Mouse (Mus musculus): ENCODE data around the gene Zfp609. TPM values are rescaled to one million over a fixed set of nuclear protein-coding genes. Genes with fewer than 3 reads are reported as not detected.

Gene Zfp609
- polyA plus RNA-seq, 1 experiment = 11.1 TPM

GRCm38 (mm10) chr9:65799770-65800169 is 27.6 kb downstream of the Zfp609 start:
- Histone ChIP-seq H3K79me2 (ENCODE audit: control insufficient read depth, insufficient read depth) (peaks cover 51% of the 10 kb centered on the region), H3K4me2 (ENCODE audit: low read depth) (no peak overlapping the region), H3K36me3 (ENCODE audit: control insufficient read depth, insufficient read depth) (no peaks in the 10 kb centered on the region), H3K27me3 (ENCODE audit: control insufficient read depth, insufficient read depth, insufficient read length) (no peaks in the 10 kb centered on the region), H3K4me3 (no peak overlapping the region), H3ac (ENCODE audit: control insufficient read depth, insufficient read length) (no peak overlapping the region)
- TF ChIP-seq TCF3 (IDR thresholded peaks at IDR 0.05; ENCODE audit: insufficient read length, low read depth) = no peak
- no peak for TF ChIP-seq USF1 (IDR thresholded peaks at IDR 0.05; ENCODE audit: low read depth)
- TF ChIP-seq MYOD1 (IDR thresholded peaks at IDR 0.05; ENCODE audit: control insufficient read depth in 1 of 3, insufficient read length in 2 of 3, low read depth in 2 of 3) = no peak
- no peak for TF ChIP-seq TCF12 (IDR thresholded peaks at IDR 0.05; ENCODE audit: insufficient read depth, poor library complexity, severe bottlenecking)
- TF ChIP-seq POLR2AphosphoS2 (IDR thresholded peaks at IDR 0.05; ENCODE audit: insufficient read length, low read depth) = no peak
- TF ChIP-seq REST (IDR thresholded peaks at IDR 0.05; ENCODE audit: insufficient read depth, insufficient read length) = no peak
- no peak for TF ChIP-seq POLR2A (IDR thresholded peaks at IDR 0.05; ENCODE audit: insufficient read length, low read depth)
- TF ChIP-seq MAX (IDR thresholded peaks at IDR 0.05; ENCODE audit: low read depth) = no peak
- TF ChIP-seq CEBPB (IDR thresholded peaks at IDR 0.05; ENCODE audit: insufficient read depth, poor library complexity, severe bottlenecking) = no peak
- TF ChIP-seq E2F4 (IDR thresholded peaks at IDR 0.05; ENCODE audit: insufficient read depth) = no peak
- TF ChIP-seq MYOG (IDR thresholded peaks at IDR 0.05; ENCODE audit: control insufficient read depth in 1 of 3, insufficient read depth in 1 of 3, insufficient read length in 2 of 3, low read depth in 2 of 3) = no peak
- TF ChIP-seq SRF (IDR thresholded peaks at IDR 0.05; ENCODE audit: control insufficient read depth, insufficient read length, low read depth) = no peak

GRCm38 (mm10) chr9:65795651-65796050 is 31.7 kb downstream of the Zfp609 start:
- Histone ChIP-seq H3K27me3 (ENCODE audit: control insufficient read depth, insufficient read depth, insufficient read length) (no peaks in the 10 kb centered on the region), H3K36me3 (ENCODE audit: control insufficient read depth, insufficient read depth) (no peaks in the 10 kb centered on the region), H3ac (ENCODE audit: control insufficient read depth, insufficient read length) (no peak overlapping the region)

GRCm38 (mm10) chr9:65794313-65794712 is 33.1 kb downstream of the Zfp609 start:
- no peak overlapping the region for H3ac ChIP-seq (ENCODE audit: control insufficient read depth, insufficient read length)
- no peak overlapping the region for H3K4me2 ChIP-seq (ENCODE audit: low read depth)
- H3K27me3 ChIP-seq (ENCODE audit: control insufficient read depth, insufficient read depth, insufficient read length) = no peaks in the 10 kb centered on the region
- TF ChIP-seq TCF12 (IDR thresholded peaks at IDR 0.05; ENCODE audit: insufficient read depth, poor library complexity, severe bottlenecking) (no peak), USF1 (IDR thresholded peaks at IDR 0.05; ENCODE audit: low read depth) (no peak), POLR2A (IDR thresholded peaks at IDR 0.05; ENCODE audit: insufficient read length, low read depth) (no peak), CEBPB (IDR thresholded peaks at IDR 0.05; ENCODE audit: insufficient read depth, poor library complexity, severe bottlenecking) (no peak), TCF3 (IDR thresholded peaks at IDR 0.05; ENCODE audit: insufficient read length, low read depth) (no peak), E2F4 (IDR thresholded peaks at IDR 0.05; ENCODE audit: insufficient read depth) (no peak), SRF (IDR thresholded peaks at IDR 0.05; ENCODE audit: control insufficient read depth, insufficient read length, low read depth) (no peak), MYOG (IDR thresholded peaks at IDR 0.05; ENCODE audit: control insufficient read depth in 1 of 3, insufficient read depth in 1 of 3, insufficient read length in 2 of 3, low read depth in 2 of 3) (no peak), POLR2AphosphoS2 (IDR thresholded peaks at IDR 0.05; ENCODE audit: insufficient read length, low read depth) (no peak), MYOD1 (IDR thresholded peaks at IDR 0.05; ENCODE audit: control insufficient read depth in 1 of 3, insufficient read length in 2 of 3, low read depth in 2 of 3) (no peak), REST (IDR thresholded peaks at IDR 0.05; ENCODE audit: insufficient read depth, insufficient read length) (no peak), MAX (IDR thresholded peaks at IDR 0.05; ENCODE audit: low read depth) (no peak)
- H3K36me3 ChIP-seq (ENCODE audit: control insufficient read depth, insufficient read depth) = no peaks in the 10 kb centered on the region
- H3K79me2 ChIP-seq (ENCODE audit: control insufficient read depth, insufficient read depth) = peaks cover 46% of the 10 kb centered on the region
- no peak overlapping the region for H3K4me3 ChIP-seq

More at GRCm38 (mm10) chr9:65795651-65796050, 31.7 kb downstream of the Zfp609 start:
- peaks cover 43% of the 10 kb centered on the region for H3K79me2 ChIP-seq (ENCODE audit: control insufficient read depth, insufficient read depth)
- no peak overlapping the region for H3K4me2 ChIP-seq (ENCODE audit: low read depth)
- H3K4me3 ChIP-seq = no peak overlapping the region
- TF ChIP-seq MYOD1 (IDR thresholded peaks at IDR 0.05; ENCODE audit: control insufficient read depth in 1 of 3, insufficient read length in 2 of 3, low read depth in 2 of 3) (no peak), REST (IDR thresholded peaks at IDR 0.05; ENCODE audit: insufficient read depth, insufficient read length) (no peak), TCF3 (IDR thresholded peaks at IDR 0.05; ENCODE audit: insufficient read length, low read depth) (no peak), USF1 (IDR thresholded peaks at IDR 0.05; ENCODE audit: low read depth) (no peak), E2F4 (IDR thresholded peaks at IDR 0.05; ENCODE audit: insufficient read depth) (no peak), TCF12 (IDR thresholded peaks at IDR 0.05; ENCODE audit: insufficient read depth, poor library complexity, severe bottlenecking) (no peak), POLR2AphosphoS2 (IDR thresholded peaks at IDR 0.05; ENCODE audit: insufficient read length, low read depth) (no peak), MAX (IDR thresholded peaks at IDR 0.05; ENCODE audit: low read depth) (no peak), SRF (IDR thresholded peaks at IDR 0.05; ENCODE audit: control insufficient read depth, insufficient read length, low read depth) (no peak), MYOG (IDR thresholded peaks at IDR 0.05; ENCODE audit: control insufficient read depth in 1 of 3, insufficient read depth in 1 of 3, insufficient read length in 2 of 3, low read depth in 2 of 3) (no peak), CEBPB (IDR thresholded peaks at IDR 0.05; ENCODE audit: insufficient read depth, poor library complexity, severe bottlenecking) (no peak), POLR2A (IDR thresholded peaks at IDR 0.05; ENCODE audit: insufficient read length, low read depth) (no peak)

GRCm38 (mm10) chr9:65793506-65793905 is 33.9 kb downstream of the Zfp609 start:
- no peak overlapping the region for H3ac ChIP-seq (ENCODE audit: control insufficient read depth, insufficient read length)
- no peaks in the 10 kb centered on the region for H3K27me3 ChIP-seq (ENCODE audit: control insufficient read depth, insufficient read depth, insufficient read length)
- no peaks in the 10 kb centered on the region for H3K36me3 ChIP-seq (ENCODE audit: control insufficient read depth, insufficient read depth)
- no peak overlapping the region for H3K4me2 ChIP-seq (ENCODE audit: low read depth)
- no peak overlapping the region for H3K4me3 ChIP-seq
- no peak for TF ChIP-seq SRF (IDR thresholded peaks at IDR 0.05; ENCODE audit: control insufficient read depth, insufficient read length, low read depth)
- peaks cover 53% of the 10 kb centered on the region for H3K79me2 ChIP-seq (ENCODE audit: control insufficient read depth, insufficient read depth)

- Histone ChIP-seq H3K36me3 (ENCODE audit: control insufficient read depth, insufficient read depth) (no peaks in the 10 kb centered on the region), H3ac (ENCODE audit: control insufficient read depth, insufficient read length) (no peak overlapping the region)
Measured at GRCm38 (mm10) chr9:65793086-65793485, 34.3 kb downstream of the Zfp609 start.

More at GRCm38 (mm10) chr9:65793086-65793485, 34.3 kb downstream of the Zfp609 start:
- Histone ChIP-seq H3K4me3 (no peak overlapping the region), H3K79me2 (ENCODE audit: control insufficient read depth, insufficient read depth) (peaks cover 53% of the 10 kb centered on the region), H3K27me3 (ENCODE audit: control insufficient read depth, insufficient read depth, insufficient read length) (no peaks in the 10 kb centered on the region), H3K4me2 (ENCODE audit: low read depth) (no peak overlapping the region)
- no peak for TF ChIP-seq SRF (IDR thresholded peaks at IDR 0.05; ENCODE audit: control insufficient read depth, insufficient read length, low read depth)
- TF ChIP-seq POLR2AphosphoS2 (IDR thresholded peaks at IDR 0.05; ENCODE audit: insufficient read length, low read depth) = no peak
- no peak for TF ChIP-seq USF1 (IDR thresholded peaks at IDR 0.05; ENCODE audit: low read depth)
- TF ChIP-seq REST (IDR thresholded peaks at IDR 0.05; ENCODE audit: insufficient read depth, insufficient read length) = no peak
- TF ChIP-seq MYOD1 (IDR thresholded peaks at IDR 0.05; ENCODE audit: control insufficient read depth in 1 of 3, insufficient read length in 2 of 3, low read depth in 2 of 3) = no peak
- TF ChIP-seq MAX (IDR thresholded peaks at IDR 0.05; ENCODE audit: low read depth) = no peak
- no peak for TF ChIP-seq E2F4 (IDR thresholded peaks at IDR 0.05; ENCODE audit: insufficient read depth)
- TF ChIP-seq TCF3 (IDR thresholded peaks at IDR 0.05; ENCODE audit: insufficient read length, low read depth) = no peak
- no peak for TF ChIP-seq MYOG (IDR thresholded peaks at IDR 0.05; ENCODE audit: control insufficient read depth in 1 of 3, insufficient read depth in 1 of 3, insufficient read length in 2 of 3, low read depth in 2 of 3)
- no peak for TF ChIP-seq CEBPB (IDR thresholded peaks at IDR 0.05; ENCODE audit: insufficient read depth, poor library complexity, severe bottlenecking)
- no peak for TF ChIP-seq POLR2A (IDR thresholded peaks at IDR 0.05; ENCODE audit: insufficient read length, low read depth)
- no peak for TF ChIP-seq TCF12 (IDR thresholded peaks at IDR 0.05; ENCODE audit: insufficient read depth, poor library complexity, severe bottlenecking)

Data from myocyte (in vitro differentiated cells).